Comparison of ENCODE assay signal across 9 mouse cellular contexts in the genomic region with DNA sequence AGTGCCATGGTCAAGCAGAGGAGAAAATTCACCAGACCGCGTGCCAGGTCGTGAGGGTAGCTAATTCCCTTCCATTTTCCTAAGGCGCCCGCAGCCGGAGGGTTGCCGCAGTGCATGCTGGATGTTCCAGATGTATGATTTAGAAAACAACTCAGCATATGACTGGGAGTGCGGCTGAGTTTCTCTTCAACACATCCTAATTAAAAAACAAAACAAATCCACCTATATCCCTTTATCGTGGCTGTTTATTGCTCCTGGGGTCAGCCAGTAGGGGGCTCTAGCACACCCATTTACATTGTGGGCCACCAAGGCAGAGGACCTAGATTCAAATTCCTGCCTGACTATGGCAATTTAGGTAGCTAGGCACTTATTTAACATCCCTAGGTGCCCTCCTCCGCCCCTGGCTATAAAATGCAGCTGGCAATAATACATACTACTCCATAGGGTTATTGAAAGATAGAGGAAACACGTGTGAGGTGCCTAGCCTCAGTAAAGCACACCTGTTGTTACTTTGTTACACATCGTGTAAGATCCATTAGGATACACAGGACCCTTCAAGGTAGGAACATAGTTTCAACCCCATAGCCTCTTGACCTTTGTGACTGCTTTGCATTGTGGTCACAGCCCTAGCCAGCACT.
A peak's percentile ranks its signal among the peaks of the same experiment; 100 is the strongest.
DNase-seq lines count a peak whose midpoint lies in the region; ATAC-seq and TF ChIP-seq lines count a peak whose summit lies in the region.
"Had no signal": no experiment of that assay in that cellular context is flagged by ENCODE, and none has a peak within 500 bp of the region (broad histone marks: within the 10 kb centered on the region; RNA-seq: fewer than 3 reads in every experiment).

No protein-coding gene starts in this region.

- H3K9me3 ChIP-seq in lung, embryonic 15.5 days = no peaks in the 10 kb centered on the region
- no peaks in the 10 kb centered on the region for H3K9me3 ChIP-seq in neural tube, embryonic 13.5 days
- H3K9me3 ChIP-seq: embryonic facial prominence, embryonic 15.5 days had no signal

- H3K4me3 ChIP-seq in lung, embryonic 15.5 days = no peak overlapping the region
- H3K4me3 ChIP-seq in cortical plate, adult 2 months (ENCODE audit: insufficient read depth, low read length) = peak overlapping the region; percentile 20; the same call in 1 of the 2 replicates
- no peak overlapping the region for H3K4me3 ChIP-seq in neural tube, embryonic 13.5 days

- no peak for DNase-seq in lung, adult 18-20 months
- DNase-seq in induced T-regulatory cell, adult 2 months (ENCODE audit: low read depth) = peak; percentile 9
- DNase-seq in frontal cortex, postnatal 10 days (ENCODE audit: low spot score in 2 of 2) = no peak
- DNase-seq in left cerebral cortex, postnatal 36 days (ENCODE audit: low spot score in 2 of 2) = no peak
- no peak for DNase-seq in gastrocnemius, postnatal 36 days

- intact Hi-C loops in left cerebral cortex, postnatal 36 days (cut with DNase I) = no loop called here
- intact Hi-C loops in gastrocnemius, postnatal 36 days (cut with DNase I) = no loop called here

- H3K27me3 ChIP-seq in lung, embryonic 15.5 days = no peaks in the 10 kb centered on the region
- H3K27me3 ChIP-seq in neural tube, embryonic 13.5 days = no peaks in the 10 kb centered on the region
- H3K27me3 ChIP-seq: embryonic facial prominence, embryonic 15.5 days had no signal

- TF ChIP-seq CTCF in cortical plate, adult 2 months (IDR thresholded peaks at IDR 0.05; ENCODE audit: extremely low read depth, insufficient read depth, low read length) = peak; percentile 27; the same call in 1 of the 2 replicates

- H3K9ac ChIP-seq in lung, embryonic 15.5 days = no peak overlapping the region
- H3K9ac ChIP-seq in neural tube, embryonic 13.5 days = 0 out of 2 replicates have a peak overlapping the region, but pooled peaks have one; percentile 48
- H3K9ac ChIP-seq: embryonic facial prominence, embryonic 15.5 days had no signal

- H3K36me3 ChIP-seq in lung, embryonic 15.5 days = no peaks in the 10 kb centered on the region
- H3K36me3 ChIP-seq in neural tube, embryonic 13.5 days = no peaks in the 10 kb centered on the region
- H3K36me3 ChIP-seq: embryonic facial prominence, embryonic 15.5 days had no signal

- no peak for ATAC-seq in lung, embryonic 15.5 days (ENCODE audit: borderline replicate concordance, extremely low read depth, low FRiP score, low TSS enrichment)
- ATAC-seq in neural tube, embryonic 13.5 days (ENCODE audit: low read depth) = no peak

- H3K27ac ChIP-seq in lung, embryonic 15.5 days = peak overlapping the region; percentile 95
- H3K27ac ChIP-seq in cortical plate, adult 2 months (ENCODE audit: insufficient read depth, low read length) = peak overlapping the region; percentile 43; the same call in 1 of the 2 replicates
- peak overlapping the region; percentile 87 for H3K27ac ChIP-seq in neural tube, embryonic 13.5 days (replicated peaks)

- TF ChIP-seq POLR2A in cortical plate, adult 2 months (IDR thresholded peaks at IDR 0.05; ENCODE audit: extremely low read depth, insufficient read depth, low read length) = no peak

- WGBS in lung, embryonic 15.5 days = 74% methylated on average over 12 of the region's 12 CpGs
- WGBS in neural tube, embryonic 13.5 days = 70% methylated on average over 12 of the region's 12 CpGs

- H3K4me2 ChIP-seq in lung, embryonic 15.5 days = no peak overlapping the region
- peak overlapping the region; percentile 43 for H3K4me2 ChIP-seq in neural tube, embryonic 13.5 days

- H3K4me1 ChIP-seq in lung, embryonic 15.5 days = peaks cover 44% of the 10 kb centered on the region
- H3K4me1 ChIP-seq in cortical plate, adult 2 months (ENCODE audit: control insufficient read depth, insufficient read depth, low read length) = peaks cover 21% of the 10 kb centered on the region
- peaks cover 89% of the 10 kb centered on the region for H3K4me1 ChIP-seq in neural tube, embryonic 13.5 days (replicated peaks)

Comparison
In these comparisons a context has a peak if more than half of its experiments do, and no peak if none do; other contexts are left out.
1. H3K27ac ChIP-seq: peak in every context shown above with its lines; median percentile 95 in lung, embryonic 15.5 days; 87 in neural tube, embryonic 13.5 days; 43 in cortical plate, adult 2 months.